Mouse (Mus musculus): Measurements from ENCODE around the gene Vwc2l.

DNA sequence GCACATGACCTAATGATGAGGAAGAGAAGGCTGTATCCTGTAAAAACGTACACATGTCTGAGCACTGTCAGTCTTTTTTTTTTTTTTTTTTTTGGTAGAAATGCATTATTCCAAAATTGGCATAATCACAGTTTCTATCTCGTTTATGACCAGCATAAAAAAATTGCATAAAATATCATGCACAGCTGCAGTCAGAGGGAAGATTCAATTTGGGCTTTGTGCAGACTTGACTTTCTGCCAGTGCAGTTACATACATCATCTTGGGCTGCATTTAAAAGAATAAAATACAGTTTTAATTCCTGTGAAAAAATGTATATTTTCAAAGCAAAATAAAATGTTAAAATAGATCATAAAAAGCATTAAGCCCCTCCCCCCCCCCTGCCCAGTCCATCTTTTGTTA is 97.6 kb downstream of the Vwc2l start:
- no peak for TF ChIP-seq POLR2A (IDR thresholded peaks at IDR 0.05; ENCODE audit: low read depth, low read length)
- no peak for TF ChIP-seq CTCF (IDR thresholded peaks at IDR 0.05; ENCODE audit: borderline replicate concordance, insufficient read depth, low read length)

Measured in embryonic fibroblast, embryonic 13.5 days (primary cell).